Comparison of ENCODE assay signal across 11 mouse cellular contexts in genomic region chr11:71996805-71997204, GRCm38 (mm10). TPM values are rescaled to one million over a fixed set of nuclear protein-coding genes. Genes with fewer than 3 reads are reported as not detected.
DNase-seq lines count a peak whose midpoint lies in the region; ATAC-seq and TF ChIP-seq lines count a peak whose summit lies in the region.
"Had no signal": no experiment of that assay in that cellular context is flagged by ENCODE, and none has a peak within 500 bp of the region (broad histone marks: within the 10 kb centered on the region; RNA-seq: fewer than 3 reads in every experiment).

No protein-coding gene starts in this region.

- H3K4me3 ChIP-seq in gastrocnemius, adult 2 months: peak overlapping the region; percentile 15; the same call in 1 of the 2 replicates
- H3K4me3 ChIP-seq in left cerebral cortex, adult 2 months: peak overlapping the region; percentile 24; the same call in 1 of the 2 replicates
- no peak overlapping the region for H3K4me3 ChIP-seq in forebrain, embryonic 15.5 days
- no peak overlapping the region for H3K4me3 ChIP-seq in midbrain, postnatal 0 days (ENCODE audit: low read depth, low read length)
- H3K4me3 ChIP-seq: liver, embryonic 12.5 days had no signal

- no peak overlapping the region for H3K9ac ChIP-seq in forebrain, embryonic 15.5 days (replicated peaks)
- H3K9ac ChIP-seq in midbrain, postnatal 0 days (replicated peaks; ENCODE audit: low read length, poor library complexity, severe bottlenecking): no peak overlapping the region; the same call in 1 of the 2 replicates
- H3K9ac ChIP-seq: liver, embryonic 12.5 days had no signal

- H3K4me1 ChIP-seq in forebrain, embryonic 15.5 days: peaks cover 14% of the 10 kb centered on the region
- peaks cover 10% of the 10 kb centered on the region; the same call in 1 of the 2 replicates for H3K4me1 ChIP-seq in midbrain, postnatal 0 days (ENCODE audit: insufficient read depth, low read length)

- H3K27ac ChIP-seq in gastrocnemius, adult 2 months: no peak overlapping the region
- H3K27ac ChIP-seq in left cerebral cortex, adult 2 months: no peak overlapping the region
- H3K27ac ChIP-seq in forebrain, embryonic 15.5 days (replicated peaks): no peak overlapping the region
- no peak overlapping the region; the same call in 1 of the 2 replicates for H3K27ac ChIP-seq in midbrain, postnatal 0 days (ENCODE audit: low read depth, low read length)
- H3K27ac ChIP-seq: liver, embryonic 12.5 days had no signal

- no peaks in the 10 kb centered on the region for H3K27me3 ChIP-seq in forebrain, embryonic 15.5 days
- no peaks in the 10 kb centered on the region for H3K27me3 ChIP-seq in midbrain, postnatal 0 days (ENCODE audit: insufficient read depth, low read length)

- intact Hi-C loops in gastrocnemius, adult 2 months (cut with DNase I): no loop called here
- intact Hi-C loops in left cerebral cortex, adult 2 months (cut with DNase I): no loop called here

- H3K9me3 ChIP-seq in forebrain, embryonic 15.5 days: no peaks in the 10 kb centered on the region
- no peaks in the 10 kb centered on the region for H3K9me3 ChIP-seq in midbrain, postnatal 0 days (ENCODE audit: low read length)
- H3K9me3 ChIP-seq: liver, embryonic 12.5 days had no signal

- H3K36me3 ChIP-seq in forebrain, embryonic 15.5 days: no peaks in the 10 kb centered on the region
- H3K36me3 ChIP-seq in midbrain, postnatal 0 days (ENCODE audit: insufficient read depth, low read length): no peaks in the 10 kb centered on the region
- H3K36me3 ChIP-seq: liver, embryonic 12.5 days had no signal

- 25% methylated on average over 11 of the region's 11 CpGs for WGBS in forebrain, embryonic 15.5 days
- WGBS in midbrain, postnatal 0 days: 18% methylated on average over 11 of the region's 11 CpGs

- no peak for DNase-seq in gastrocnemius, adult 2 months
- DNase-seq in gastrocnemius, postnatal 10 days: no peak
- DNase-seq in left cerebral cortex, adult 2 months (ENCODE audit: extremely low spot score in 1 of 2, low spot score in 2 of 2): peak in 1 of 2 experiments; percentile 25
- DNase-seq in left cerebral cortex, adult 9 months (ENCODE audit: low spot score in 2 of 2): no peak
- DNase-seq in midbrain, postnatal 0 days (ENCODE audit: low spot score): peak; percentile 44
- no peak for DNase-seq in MN1 (ENCODE audit: low spot score)
- no peak for DNase-seq in frontal cortex, postnatal 14 days (ENCODE audit: low spot score in 2 of 2)

- ATAC-seq in forebrain, embryonic 15.5 days (replicated peaks): 0 out of 2 replicates have a peak, but pooled peaks have one; percentile 32
- no peak for ATAC-seq in midbrain, postnatal 0 days (ENCODE audit: low FRiP score)
- ATAC-seq: liver, embryonic 12.5 days had no signal

- TF ChIP-seq CTCF in gastrocnemius, adult 2 months (IDR thresholded peaks at IDR 0.05): no peak
- TF ChIP-seq CTCF in left cerebral cortex, adult 2 months (IDR thresholded peaks at IDR 0.05): no peak
- no peak for TF ChIP-seq CTCF in midbrain, postnatal 0 days (IDR thresholded peaks at IDR 0.05)

- no peak overlapping the region for H3K4me2 ChIP-seq in forebrain, embryonic 15.5 days (replicated peaks)
- H3K4me2 ChIP-seq in midbrain, postnatal 0 days (ENCODE audit: low read depth, low read length, poor library complexity, severe bottlenecking): peak overlapping the region; percentile 3

RNA-seq across cellular contexts. Expression of gene Aipl1, which starts 40.5 kb away (rescaled TPM):
- total RNA-seq in gastrocnemius, adult 2 months (2021): not detected
- under 1 TPM; 0.16 to 0.23 TPM for total RNA-seq in gastrocnemius, postnatal 10 days (2021)
- total RNA-seq in left cerebral cortex, adult 2 months (2021): not detected
- polyA plus RNA-seq in forebrain, embryonic 15.5 days (2015; fragmentation: Nextera tagmentation; extraction: Ambion mirVana): 0.23 and 0.42 TPM in 2 replicates
- 0.47 and 0.55 TPM in 2 replicates for total RNA-seq in midbrain, postnatal 0 days (2014; rRNA removed)
- polyA plus RNA-seq in midbrain, postnatal 0 days (2015; fragmentation: Nextera tagmentation; extraction: Ambion mirVana): 0.50 and 0.51 TPM in 2 replicates
- total RNA-seq: gastrocnemius, adult 18-20 months; layer of hippocampus, postnatal 25 days had no signal

RNA-seq across cellular contexts. Expression of gene Pimreg, which starts 45.0 kb away (rescaled TPM):
- total RNA-seq in gastrocnemius, adult 2 months (2021): not detected
- 10 to 100 TPM in 1 of 2 experiments, 1 to 10 TPM in 1; 9.8 to 12.4 TPM for total RNA-seq in gastrocnemius, postnatal 10 days (2021)
- total RNA-seq in left cerebral cortex, adult 2 months (2021): under 1 TPM in 1 of 2 experiments, not detected in 1; 0.23 TPM
- 80.9 and 88.0 TPM in 2 replicates for polyA plus RNA-seq in forebrain, embryonic 15.5 days (2015; fragmentation: Nextera tagmentation; extraction: Ambion mirVana)
- total RNA-seq in midbrain, postnatal 0 days (2014; rRNA removed): 10.2 and 10.9 TPM in 2 replicates
- polyA plus RNA-seq in midbrain, postnatal 0 days (2015; fragmentation: Nextera tagmentation; extraction: Ambion mirVana): 11.5 and 13.0 TPM in 2 replicates
- total RNA-seq: gastrocnemius, adult 18-20 months had no signal

Comparison
In these comparisons a context has a peak if more than half of its experiments do, and no peak if none do; other contexts are left out.
1. H3K4me3 ChIP-seq: peak in gastrocnemius, adult 2 months (single experiment) and left cerebral cortex, adult 2 months (single experiment); none in forebrain, embryonic 15.5 days (single experiment) and midbrain, postnatal 0 days (single experiment).